Mouse (Mus musculus) thymus, adult 18-20 months (tissue): Measurements from ENCODE around the gene Fam161a.
"Not testable (repeated sequence)": the region's sequence is repeated elsewhere in the genome, so short reads cannot be mapped to it uniquely, and the experiment has no call there.

ENCODE experiments used
- DNase-seq, 2 experiments: peaks; one replicate each; pipeline ENCODE4 v3.0.0; 2022; ENCODE audit warnings: mixed read lengths in 2 of 2

Fam161a gene

DNA sequence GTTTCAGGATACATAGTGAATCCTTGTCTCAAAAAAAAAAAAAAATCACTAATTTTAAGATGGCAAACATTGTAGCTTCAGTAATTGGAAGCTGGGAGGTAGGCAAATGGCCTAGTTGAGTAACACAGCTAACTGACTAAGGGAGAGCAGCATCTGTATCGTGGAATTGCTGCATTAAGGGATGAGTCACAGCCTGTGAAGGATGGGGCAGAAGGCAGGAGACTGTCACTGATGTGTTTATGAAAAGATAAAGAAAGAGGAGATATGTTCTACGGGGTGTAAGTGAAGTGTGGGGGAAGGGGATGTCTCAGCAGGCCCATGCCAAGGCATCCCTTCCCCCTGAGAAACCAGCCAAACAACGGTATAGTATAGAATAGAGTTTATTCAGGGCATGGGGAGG, 56.5 kb downstream of the Fam161a start:
- no peak for DNase-seq

DNA sequence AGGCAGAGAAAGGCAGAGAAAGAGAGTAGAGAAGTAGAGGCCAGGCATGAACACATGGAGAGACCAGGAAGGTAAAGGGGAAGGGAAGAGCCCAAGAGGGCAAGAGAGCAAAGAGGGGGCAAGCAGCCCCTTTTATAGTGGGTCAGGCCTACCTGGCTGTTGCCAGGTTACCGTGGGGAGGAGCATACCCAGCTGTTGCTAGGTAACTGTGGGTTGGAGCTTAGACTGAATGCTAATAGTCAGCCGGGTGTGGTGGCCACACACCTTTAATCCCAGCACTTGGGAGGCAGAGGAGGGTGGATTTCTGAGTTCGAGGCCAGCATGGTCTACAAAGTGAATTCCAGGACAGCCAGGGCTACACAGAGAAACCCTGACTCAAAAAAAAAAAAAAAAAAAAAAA, 56.9 kb downstream of the Fam161a start:
- DNase-seq = not testable (repeated sequence)

DNA sequence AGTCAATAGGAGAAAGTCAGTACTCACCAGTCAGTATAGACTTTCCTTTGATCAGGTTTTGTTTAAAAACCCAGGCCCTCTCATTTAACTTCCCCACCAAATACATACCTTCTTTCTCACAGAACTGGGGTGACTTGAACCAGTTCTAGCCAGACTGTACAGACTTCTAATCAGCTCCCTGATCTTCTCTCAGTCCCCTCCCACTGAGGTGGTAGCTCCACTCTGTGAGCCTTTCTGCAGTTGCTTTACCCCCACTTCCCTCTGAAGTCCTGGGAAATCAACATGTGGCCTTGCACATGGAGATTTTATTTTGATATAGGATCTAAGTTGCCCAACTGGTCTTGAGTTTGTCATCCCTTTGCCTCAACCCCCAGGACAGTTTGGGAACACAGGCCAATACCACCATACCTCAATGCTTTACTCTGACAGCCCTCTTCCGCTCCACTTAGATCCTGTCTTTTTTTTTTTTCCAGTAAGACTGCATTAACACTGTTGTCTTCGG, 57.9 kb downstream of the Fam161a start:
- no peak for DNase-seq

DNA sequence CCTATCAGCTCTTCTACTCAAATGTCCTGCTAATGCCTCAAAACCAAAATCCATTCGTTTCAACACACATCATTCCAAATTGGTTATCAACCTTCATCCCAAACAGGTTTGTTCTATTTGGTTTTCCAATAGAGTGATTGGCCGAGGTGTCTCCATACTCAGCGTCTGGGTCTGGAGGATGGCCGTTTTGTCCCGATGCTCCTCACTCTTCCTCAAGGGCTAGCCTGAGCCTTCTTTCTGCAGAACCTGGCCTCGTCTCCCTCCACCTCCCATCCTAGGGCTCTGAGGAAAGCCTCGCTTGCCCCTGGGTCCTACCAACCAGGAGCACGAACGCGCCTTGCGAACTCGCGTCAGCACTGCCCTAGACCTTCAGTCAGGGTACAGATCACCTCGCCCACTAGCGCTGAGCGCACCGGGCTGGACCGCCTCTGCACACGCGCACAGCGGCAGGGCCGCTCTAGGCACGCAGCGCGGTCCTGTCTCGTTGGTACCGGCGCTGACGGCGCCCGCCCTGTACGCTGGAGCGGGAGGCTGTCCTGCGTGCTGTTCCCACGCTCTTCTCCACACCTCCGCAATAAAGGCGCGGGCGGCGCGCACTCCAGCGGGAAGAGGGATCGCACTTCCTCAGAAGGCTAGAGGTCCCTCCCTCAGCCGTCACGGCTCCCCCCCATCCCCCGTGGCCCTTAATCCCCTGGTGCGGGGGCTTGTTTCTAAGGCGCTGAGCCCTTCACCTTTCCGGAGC, 60.2 kb downstream of the Fam161a start:
- DNase-seq = peak; percentile 50 to 56

DNA sequence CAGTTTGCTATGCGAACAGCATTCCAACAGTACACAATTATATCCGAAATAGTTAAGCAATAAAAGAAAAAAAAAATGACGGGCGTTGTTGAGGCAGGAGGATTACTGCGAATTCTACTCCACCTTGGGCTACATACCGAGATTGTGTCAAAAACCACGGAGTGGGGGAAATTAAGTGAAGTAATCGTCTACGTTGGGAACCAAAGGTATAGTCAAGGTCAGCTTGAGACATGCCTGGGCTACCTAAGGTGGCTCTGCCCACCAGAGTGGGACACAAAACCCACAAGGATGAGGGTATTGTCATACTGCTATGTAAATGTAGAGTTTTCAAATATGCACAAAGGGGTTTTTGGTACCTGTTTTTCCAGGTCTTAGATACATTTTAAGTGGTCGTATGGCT, 60.9 kb downstream of the Fam161a start:
- no peak for DNase-seq

DNA sequence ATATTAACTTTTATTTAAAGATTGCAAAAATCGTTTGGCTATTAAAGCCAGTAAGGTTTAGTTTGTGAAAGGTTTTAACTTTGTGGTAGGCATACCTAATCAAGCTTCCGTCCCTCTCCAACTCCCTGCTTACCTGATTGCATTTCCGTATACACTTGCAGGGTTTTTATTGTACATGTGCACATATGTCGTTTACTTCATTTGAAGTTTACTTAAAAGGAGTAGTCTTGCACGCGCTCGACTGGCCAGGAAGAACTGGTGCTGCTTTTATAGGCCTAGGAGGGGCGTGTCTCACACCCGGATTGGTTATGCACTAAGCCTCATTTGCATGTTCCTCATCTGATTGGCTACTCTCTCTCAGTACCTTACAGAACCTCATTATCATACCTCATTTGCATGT, 61.7 kb downstream of the Fam161a start:
- not testable (repeated sequence) for DNase-seq

DNA sequence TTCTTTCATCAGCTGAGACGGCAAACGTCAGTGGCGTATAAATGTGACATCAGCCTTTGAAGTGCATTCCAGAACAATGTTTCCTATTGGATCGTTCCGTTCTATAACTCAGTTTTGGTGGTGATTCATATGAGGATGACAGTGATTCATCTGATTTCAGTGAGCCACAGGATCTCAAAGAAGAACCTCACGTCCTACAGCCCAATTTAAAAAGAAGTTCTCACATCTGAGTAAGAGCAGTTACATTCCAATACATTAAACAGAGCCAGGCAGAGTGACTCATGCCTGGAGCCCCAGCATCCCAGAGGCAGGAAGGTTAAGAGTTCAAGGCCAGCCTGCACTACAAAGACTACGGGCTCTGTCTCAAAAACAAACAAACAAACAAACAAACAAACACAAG, 67.5 kb downstream of the Fam161a start:
- no peak for DNase-seq

DNA sequence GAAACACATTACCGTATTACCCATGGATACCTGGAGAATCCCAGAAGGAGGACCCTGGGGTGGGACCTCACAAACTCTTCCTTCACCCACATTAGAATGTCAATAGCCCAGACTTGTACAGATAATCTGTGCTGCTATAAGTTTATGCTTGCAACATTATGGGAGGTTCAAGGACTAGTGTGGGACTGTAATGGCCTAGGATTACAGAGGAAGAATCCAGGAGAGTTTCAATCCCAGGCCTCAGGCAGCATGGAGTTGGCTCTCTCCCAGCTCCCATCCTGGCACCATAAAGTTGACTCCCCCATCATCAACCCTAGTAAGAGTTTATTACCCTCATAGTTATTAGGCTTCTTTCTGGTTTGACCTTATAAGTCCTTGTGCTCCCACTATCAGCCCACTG, 71.2 kb downstream of the Fam161a start:
- no peak for DNase-seq
